Mouse (Mus musculus) liver, adult 2 months (tissue): Measurements from ENCODE around the gene Ndufb4. TPM values are rescaled to one million over a fixed set of nuclear protein-coding genes. Genes with fewer than 3 reads are reported as not detected.

Experiments used
- DNase-seq: peaks from one replicate; pipeline ENCODE4 v3.0.0-alpha.2; 2011; ENCODE audit warnings: low read depth, low spot score; ENCODE audit errors: extremely low read depth
- H3K27ac ChIP-seq: fragments of 200-500 bp; replicated peaks from 2 replicates; pipeline ENCODE4 v1.5.1; 2012; ENCODE audit warnings: low read depth, mild to moderate bottlenecking, control low read depth, inconsistent platforms, low read length; ENCODE audit not compliant: insufficient read depth
- H3K27me3 ChIP-seq: fragments of 200-500 bp; 2 replicates; pipeline ENCODE4 v1.6.1; 2012; ENCODE audit warnings: mild to moderate bottlenecking, moderate library complexity, low read length, inconsistent platforms; ENCODE audit not compliant: control insufficient read depth, insufficient read depth
- H3K36me3 ChIP-seq: fragments of 200-500 bp; 2 replicates; pipeline ENCODE4 v1.6.1; 2012; ENCODE audit warnings: low read length, inconsistent platforms; ENCODE audit not compliant: control insufficient read depth, insufficient read depth
- H3K4me1 ChIP-seq: fragments of 200-500 bp; 2 replicates; pipeline ENCODE4 v1.6.1; 2011; ENCODE audit warnings: low read length; ENCODE audit not compliant: control insufficient read depth, insufficient read depth
- H3K4me3 ChIP-seq: fragments of 200-500 bp; 2 replicates; pipeline ENCODE4 v1.5.1; 2011; ENCODE audit warnings: low read depth, mild to moderate bottlenecking, control low read depth, low read length, moderate library complexity; ENCODE audit not compliant: insufficient read depth
- H3K79me2 ChIP-seq: fragments of 200-500 bp; 2 replicates; pipeline ENCODE4 v1.6.1; 2012; ENCODE audit warnings: inconsistent platforms, mild to moderate bottlenecking, low read length, moderate library complexity; ENCODE audit not compliant: control insufficient read depth, insufficient read depth
- H3K9ac ChIP-seq: fragments of 200-500 bp; 2 replicates; pipeline ENCODE4 v1.6.1; 2012; ENCODE audit warnings: low read depth, mild to moderate bottlenecking, control low read depth, inconsistent platforms, low read length
- CTCF ChIP-seq: fragments of 200-500 bp; IDR thresholded peaks from 2 replicates; pipeline ENCODE4 v1.5.1; 2011; ENCODE audit warnings: low read depth, low read length, control low read depth
- POLR2A ChIP-seq: fragments of 200-500 bp; IDR thresholded peaks from 2 replicates; pipeline ENCODE4 v1.6.1; 2011; ENCODE audit warnings: low read length, control low read depth; ENCODE audit not compliant: insufficient read depth; ENCODE audit errors: extremely low read depth
- WGBS: fragments of 180-500 bp; shearing (Covaris S2); methylation state at CpG from one replicate; pipeline ENCODE4 v1.1.7; 2018; 5-methylcytosine and 5-hydroxymethylcytosine counted together
- polyA plus RNA-seq: library from polyadenylated mRNA; depleted of rRNA; stranded (reverse); fragments of >200 nt; gene quantifications from 2 replicates; pipeline ENCODE4 v1.2.3, GENCODE M21; 2012
- total RNA-seq: library from RNA; depleted of rRNA; stranded (reverse); fragments of >200 nt; gene quantifications from 2 replicates; pipeline ENCODE4 v1.2.3, GENCODE M21; 2014

Gene Ndufb4
- total and polyA plus RNA-seq, 2 experiments = 54.4 to 79.9 TPM

DNA sequence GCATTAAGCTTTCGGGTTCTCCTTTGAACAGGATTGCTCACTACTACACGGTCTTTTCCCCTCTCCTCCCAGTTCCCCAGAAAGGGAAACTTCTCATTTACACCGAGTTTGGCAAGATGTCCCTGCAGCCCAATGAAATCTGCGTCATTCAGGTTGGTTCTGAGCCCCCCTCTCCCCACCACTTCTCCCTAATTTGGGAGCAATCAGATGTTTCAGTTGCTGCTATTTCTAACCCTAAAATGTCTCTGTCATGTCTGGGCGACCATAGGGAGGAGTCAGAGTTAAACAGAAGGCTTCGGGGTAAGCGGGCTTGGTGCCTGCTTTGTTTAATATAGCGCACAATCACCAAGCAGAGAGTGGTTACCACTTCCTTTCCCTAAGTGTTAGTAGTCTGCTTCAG, 38.1 kb downstream of the Ndufb4 start:
- DNase-seq = no peak
- Histone ChIP-seq H3K27ac (no peak overlapping the region), H3K79me2 (no peaks in the 10 kb centered on the region), H3K4me1 (no peaks in the 10 kb centered on the region), H3K36me3 (peaks cover 93% of the 10 kb centered on the region), H3K4me3 (no peak overlapping the region), H3K9ac (no peak overlapping the region), H3K27me3 (no peaks in the 10 kb centered on the region)
- TF ChIP-seq POLR2A (no peak), CTCF (no peak)
- WGBS = 86% methylated on average over 8 of the region's 8 CpGs

DNA sequence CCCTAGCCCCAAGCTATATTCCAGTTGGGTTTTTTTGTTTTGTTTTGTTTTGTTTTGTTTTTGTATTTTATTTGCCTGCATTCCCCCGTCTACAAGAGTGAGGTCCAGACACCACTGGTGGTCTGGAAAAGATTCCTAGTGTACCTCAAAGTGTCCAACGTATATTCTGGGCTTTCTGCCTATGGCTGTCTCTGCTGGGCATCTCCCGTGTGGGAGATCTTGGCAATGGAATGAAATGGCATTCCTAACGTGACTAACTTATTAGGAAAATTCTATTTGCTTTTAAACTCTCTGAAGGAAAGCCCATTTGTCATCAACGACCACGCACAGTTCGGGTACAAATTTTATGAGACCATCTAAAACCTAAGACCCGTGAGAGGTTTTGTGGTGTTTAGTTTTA, 38.8 kb downstream of the Ndufb4 start:
- TF ChIP-seq POLR2A (no peak), CTCF (no peak)
- no peak overlapping the region for H3K9ac ChIP-seq
- no peak overlapping the region for H3K27ac ChIP-seq
- H3K4me3 ChIP-seq = no peak overlapping the region
- H3K27me3 ChIP-seq = no peaks in the 10 kb centered on the region
- 83% methylated on average over 8 of the region's 8 CpGs for WGBS
- no peak for DNase-seq
- H3K36me3 ChIP-seq = peaks cover 91% of the 10 kb centered on the region
- no peaks in the 10 kb centered on the region for H3K4me1 ChIP-seq
- no peaks in the 10 kb centered on the region for H3K79me2 ChIP-seq

DNA sequence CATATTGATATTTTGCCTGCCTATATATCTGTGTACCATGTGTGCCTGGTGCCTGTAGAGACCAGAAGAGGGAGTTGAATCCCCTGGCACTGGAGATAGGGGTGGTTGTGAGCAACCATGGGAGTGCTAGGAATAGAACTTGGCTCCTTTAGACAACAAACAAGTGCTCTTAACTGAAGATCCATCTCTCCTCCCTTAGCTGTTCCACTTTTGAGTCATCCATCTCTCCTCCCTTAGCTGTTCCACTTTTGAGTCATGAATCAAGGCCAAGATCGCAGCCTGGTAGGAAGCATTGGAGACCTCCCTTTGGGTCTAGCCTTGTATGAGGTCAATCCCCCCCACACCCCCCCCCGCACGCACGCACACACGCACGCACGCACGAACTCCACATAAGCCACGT, 39.7 kb downstream of the Ndufb4 start:
- Histone ChIP-seq H3K79me2 (no peaks in the 10 kb centered on the region), H3K4me3 (no peak overlapping the region), H3K36me3 (peaks cover 91% of the 10 kb centered on the region), H3K27ac (no peak overlapping the region), H3K27me3 (no peaks in the 10 kb centered on the region), H3K9ac (no peak overlapping the region), H3K4me1 (no peaks in the 10 kb centered on the region; the same call in 1 of the 2 replicates)
- no peak for TF ChIP-seq CTCF
- TF ChIP-seq POLR2A = no peak
- no peak for DNase-seq
- 96% methylated on average over 9 of the region's 9 CpGs for WGBS

DNA sequence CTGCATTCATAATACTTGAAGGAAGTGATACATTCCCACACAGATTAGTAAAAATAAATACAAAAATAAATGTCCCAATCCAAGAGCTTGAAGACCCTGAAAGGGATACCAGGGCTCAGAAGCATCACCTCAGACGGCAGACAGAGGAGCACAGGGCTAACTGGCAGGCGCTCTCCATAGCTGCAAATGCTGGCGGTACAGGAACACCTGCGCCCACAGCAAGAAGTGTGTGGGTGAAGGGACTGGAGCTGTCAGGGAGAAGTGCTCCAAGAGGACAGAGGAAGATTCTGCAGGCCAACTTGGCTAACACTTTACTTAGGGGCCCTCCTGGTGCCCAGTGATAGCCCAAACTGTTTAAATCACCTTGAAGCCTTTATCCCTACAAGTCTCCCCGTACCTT, 42.2 kb downstream of the Ndufb4 start:
- 92% methylated on average over 5 of the region's 5 CpGs for WGBS
- no peaks in the 10 kb centered on the region for H3K79me2 ChIP-seq
- no peak for TF ChIP-seq CTCF
- no peak for TF ChIP-seq POLR2A

DNA sequence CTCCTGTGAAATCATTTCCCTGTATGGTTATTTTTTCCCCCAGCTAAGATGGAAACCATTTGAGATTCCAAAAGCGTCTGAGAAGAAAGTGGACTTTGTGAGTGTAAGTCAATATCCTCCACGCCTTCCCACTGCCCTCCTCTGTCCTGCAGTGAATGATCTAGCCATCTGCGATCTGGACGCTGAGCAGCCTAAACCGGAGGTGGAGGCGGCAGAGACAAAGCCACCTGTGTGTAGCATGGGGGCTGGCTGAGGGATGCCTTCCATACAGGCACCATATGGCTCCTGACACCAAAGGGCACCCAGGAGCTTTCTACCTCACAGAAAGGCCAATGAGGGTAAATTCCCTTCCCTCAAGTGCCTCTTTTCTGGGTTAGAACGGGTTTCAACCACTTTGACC, 43.2 kb downstream of the Ndufb4 start:
- H3K4me3 ChIP-seq = no peak overlapping the region
- no peaks in the 10 kb centered on the region for H3K27me3 ChIP-seq
- H3K27ac ChIP-seq = no peak overlapping the region
- no peak overlapping the region for H3K9ac ChIP-seq
- no peak for TF ChIP-seq POLR2A
- TF ChIP-seq CTCF = no peak
- 90% methylated on average over 7 of the region's 7 CpGs for WGBS
- peaks cover 3% of the 10 kb centered on the region for H3K4me1 ChIP-seq
- peaks cover 89% of the 10 kb centered on the region for H3K36me3 ChIP-seq
- no peak for DNase-seq
- H3K79me2 ChIP-seq = no peaks in the 10 kb centered on the region

More for the DNA sequence above, 42.2 kb downstream of the Ndufb4 start:
- peaks cover 92% of the 10 kb centered on the region for H3K36me3 ChIP-seq
- no peaks in the 10 kb centered on the region for H3K27me3 ChIP-seq
- no peak overlapping the region for H3K9ac ChIP-seq
- H3K4me1 ChIP-seq = no peaks in the 10 kb centered on the region; the same call in 1 of the 2 replicates
- H3K4me3 ChIP-seq = no peak overlapping the region
- no peak overlapping the region for H3K27ac ChIP-seq
- no peak for DNase-seq

DNA sequence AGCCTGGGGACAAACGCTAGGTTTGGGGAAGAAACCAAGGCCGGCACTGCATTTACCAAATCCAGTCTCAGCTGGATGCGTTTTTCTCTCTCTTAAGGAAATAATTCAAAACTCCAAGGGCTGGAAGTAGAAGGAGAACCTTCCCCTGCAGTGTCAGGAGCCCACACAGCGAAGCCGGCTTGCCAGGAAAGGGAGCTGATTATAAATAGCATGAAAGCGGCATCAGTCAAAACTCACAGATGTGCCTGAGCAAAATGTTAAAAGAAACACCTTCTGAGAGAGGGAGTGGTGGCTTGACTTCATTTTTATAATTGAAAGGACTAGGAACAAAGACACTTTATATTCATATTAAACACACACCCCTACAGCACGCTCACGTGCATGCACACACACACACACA, 43.9 kb downstream of the Ndufb4 start:
- TF ChIP-seq CTCF = no peak
- no peak for TF ChIP-seq POLR2A
- no peak overlapping the region for H3K27ac ChIP-seq
- H3K4me1 ChIP-seq = peaks cover 3% of the 10 kb centered on the region
- DNase-seq = no peak
- no peaks in the 10 kb centered on the region for H3K79me2 ChIP-seq
- H3K27me3 ChIP-seq = no peaks in the 10 kb centered on the region
- WGBS = 94% methylated on average over 8 of the region's 8 CpGs
- no peak overlapping the region for H3K9ac ChIP-seq
- H3K36me3 ChIP-seq = peaks cover 88% of the 10 kb centered on the region
- no peak overlapping the region for H3K4me3 ChIP-seq

DNA sequence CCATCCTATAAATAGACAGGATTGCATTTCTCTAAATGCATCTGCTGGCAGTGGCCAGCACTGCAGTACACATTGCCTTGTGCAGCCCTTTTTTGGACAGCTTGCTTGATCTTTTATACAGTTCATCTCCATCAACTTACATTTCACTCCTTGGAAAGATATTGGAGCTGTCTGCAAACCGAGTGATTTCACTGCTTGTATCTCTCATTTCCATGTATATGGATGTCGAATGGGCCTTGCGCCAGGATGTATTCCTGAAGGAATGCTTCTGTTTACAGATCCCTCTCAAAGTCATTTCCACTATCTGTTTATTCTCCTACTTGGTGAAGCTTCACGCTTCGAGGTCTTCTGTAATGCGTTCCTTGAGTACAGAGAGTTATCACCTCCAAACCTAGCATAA, 50.0 kb downstream of the Ndufb4 start:
- Histone ChIP-seq H3K79me2 (no peaks in the 10 kb centered on the region), H3K36me3 (peaks cover 82% of the 10 kb centered on the region)
- no peak for DNase-seq

More for the DNA sequence above, 50.0 kb downstream of the Ndufb4 start:
- Histone ChIP-seq H3K4me3 (no peak overlapping the region), H3K4me1 (peaks cover 7% of the 10 kb centered on the region), H3K9ac (no peak overlapping the region), H3K27ac (no peak overlapping the region), H3K27me3 (no peaks in the 10 kb centered on the region)
- TF ChIP-seq POLR2A (no peak), CTCF (no peak)
- 85% methylated on average over 6 of the region's 6 CpGs for WGBS
